Mouse (Mus musculus): ENCODE results near the gene Eif1ad.
"Not testable (repeated sequence)": the region's sequence is repeated elsewhere in the genome, so short reads cannot be mapped to it uniquely, and the experiment has no call there.

Eif1ad gene

GRCm38 (mm10) chr19:5366175-5367052 lies at the start of gene Eif1ad:
TSS of gene Eif1ad (plus strand) at chr19:5366741.
- peak; percentile 96 for DNase-seq (ENCODE audit: low read depth, low spot score)

- DNase-seq (ENCODE audit: low read depth, low spot score): peak; percentile 70
These were observed 42.7 kb upstream of the Eif1ad start for GRCm38 (mm10) chr19:5323801-5324200.

- no peak for DNase-seq (ENCODE audit: low read depth, low spot score)
These were observed 38.6 kb upstream of the Eif1ad start for GRCm38 (mm10) chr19:5327970-5328369.

GRCm38 (mm10) chr19:5334741-5335140 lies 31.8 kb upstream of the Eif1ad start:
- no peak for DNase-seq (ENCODE audit: low read depth, low spot score)

DNA sequence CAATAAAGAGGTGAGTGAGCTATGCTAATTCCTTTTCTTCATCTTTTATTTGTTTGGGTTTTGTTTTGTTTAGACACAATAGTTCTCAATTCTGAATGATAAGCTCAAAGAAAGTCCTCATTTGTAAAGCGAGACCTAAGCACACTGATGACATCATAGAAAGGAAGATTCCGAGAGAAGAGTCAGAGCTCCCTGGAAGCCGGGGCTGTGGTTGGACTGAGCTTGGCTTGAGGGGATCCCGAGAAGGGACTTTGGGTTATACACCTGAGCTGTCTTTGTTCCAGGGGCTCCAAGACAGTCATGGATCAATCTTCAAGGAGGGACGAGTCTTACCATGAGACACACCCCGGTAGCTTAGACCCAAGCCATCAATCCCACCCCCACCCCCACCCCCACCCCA lies 31.1 kb upstream of the Eif1ad start, which contains the start of gene Catsper1:
Catsper1 (plus strand) TSS at position 301 of the 400 bp plus-strand sequence.
- DNase-seq (ENCODE audit: low read depth, low spot score): no peak

- DNase-seq (ENCODE audit: low read depth, low spot score): peak; percentile 87
These were observed 28.6 kb upstream of the Eif1ad start for GRCm38 (mm10) chr19:5337975-5338374.

GRCm38 (mm10) chr19:5341360-5341759 lies 25.2 kb upstream of the Eif1ad start:
- DNase-seq (ENCODE audit: low read depth, low spot score): no peak

DNA sequence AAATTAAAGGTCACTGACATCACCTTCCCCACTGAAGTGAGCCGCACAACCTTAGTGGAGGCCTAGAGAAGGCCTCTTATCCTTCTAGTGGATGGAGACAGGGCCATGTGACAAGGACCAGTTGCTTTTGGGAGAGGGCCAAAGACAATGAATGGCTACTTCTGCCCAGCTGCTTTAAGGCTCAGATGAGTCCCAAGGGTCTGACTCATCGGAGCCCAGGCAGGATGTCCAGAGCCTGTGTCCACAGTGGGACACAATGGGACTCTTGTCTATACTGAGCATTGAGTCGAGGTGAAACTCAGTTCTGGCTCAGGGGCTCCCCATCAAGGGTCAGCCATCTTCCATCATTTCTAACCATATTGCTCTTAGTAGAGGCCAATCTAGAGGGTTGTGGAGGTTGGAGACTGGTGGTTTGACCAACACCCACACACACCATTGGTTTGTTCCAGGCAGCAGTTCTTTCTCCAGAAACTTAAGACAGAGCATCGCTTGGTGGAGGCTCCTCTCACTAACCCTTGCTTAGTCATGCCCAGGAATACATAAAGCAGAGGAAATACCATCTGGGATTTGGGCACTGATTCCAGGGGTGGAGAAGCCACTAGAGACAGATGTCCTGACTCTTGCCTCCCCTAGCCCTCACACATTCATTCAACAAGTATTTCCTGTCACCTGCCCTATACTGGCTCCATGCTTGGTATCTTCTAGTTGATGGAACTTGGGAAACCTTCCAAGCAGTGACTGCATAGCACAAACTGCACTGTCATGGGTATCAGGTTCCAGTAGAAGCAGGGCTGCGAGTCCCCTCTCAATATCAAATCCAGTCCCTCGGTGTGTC lies 21.0 kb upstream of the Eif1ad start:
- no peak for DNase-seq (ENCODE audit: low read depth, low spot score)

GRCm38 (mm10) chr19:5348064-5348463 lies 18.5 kb upstream of the Eif1ad start:
- no peak for DNase-seq (ENCODE audit: low read depth, low spot score)

- DNase-seq (ENCODE audit: low read depth, low spot score): peak; percentile 69
These were observed 17.7 kb upstream of the Eif1ad start for GRCm38 (mm10) chr19:5348526-5349501.

- not testable (repeated sequence) for DNase-seq (ENCODE audit: low read depth, low spot score)
These were observed 17.1 kb upstream of the Eif1ad start, which contains the start of gene Cst6 for GRCm38 (mm10) chr19:5349502-5349873. TSS of gene Cst6 (minus strand) at chr19:5349574.

- no peak for DNase-seq (ENCODE audit: low read depth, low spot score)
These were observed 12.9 kb upstream of the Eif1ad start for GRCm38 (mm10) chr19:5353609-5354008.

GRCm38 (mm10) chr19:5356080-5356479 lies 10.5 kb upstream of the Eif1ad start:
- no peak for DNase-seq (ENCODE audit: low read depth, low spot score)

- no peak for DNase-seq (ENCODE audit: low read depth, low spot score)
These were observed 4.4 kb upstream of the Eif1ad start for GRCm38 (mm10) chr19:5362186-5362585.

DNA sequence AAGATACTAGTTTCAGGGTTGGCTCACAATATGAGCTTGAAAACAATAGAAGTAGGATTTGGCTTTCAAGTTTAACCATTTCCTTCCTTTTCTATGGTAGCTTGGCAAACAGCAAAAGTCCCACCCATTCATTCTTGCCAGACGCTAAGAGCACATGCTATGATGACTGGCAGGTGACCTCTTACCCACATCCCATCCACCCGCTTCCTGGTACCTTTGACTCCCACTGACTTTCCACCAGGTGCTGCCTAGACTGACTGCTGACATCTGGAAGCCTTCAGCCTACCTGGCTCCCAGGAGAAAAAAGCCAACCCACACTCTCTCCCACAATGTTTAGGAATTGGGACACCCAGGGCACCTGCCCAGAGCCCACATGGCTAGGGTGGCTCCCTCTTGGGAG lies 2.4 kb upstream of the Eif1ad start:
- DNase-seq (ENCODE audit: low read depth, low spot score): peak; percentile 21

- peak; percentile 54 for DNase-seq (ENCODE audit: low read depth, low spot score)
These were observed 790 bp upstream of the Eif1ad start for GRCm38 (mm10) chr19:5365751-5366150.

GRCm38 (mm10) chr19:5367053-5367359 lies 465 bp downstream of the Eif1ad start, which contains the start of gene Banf1:
TSS of gene Banf1 (minus strand) at chr19:5367168.
- no peak for DNase-seq (ENCODE audit: low read depth, low spot score)

DNA sequence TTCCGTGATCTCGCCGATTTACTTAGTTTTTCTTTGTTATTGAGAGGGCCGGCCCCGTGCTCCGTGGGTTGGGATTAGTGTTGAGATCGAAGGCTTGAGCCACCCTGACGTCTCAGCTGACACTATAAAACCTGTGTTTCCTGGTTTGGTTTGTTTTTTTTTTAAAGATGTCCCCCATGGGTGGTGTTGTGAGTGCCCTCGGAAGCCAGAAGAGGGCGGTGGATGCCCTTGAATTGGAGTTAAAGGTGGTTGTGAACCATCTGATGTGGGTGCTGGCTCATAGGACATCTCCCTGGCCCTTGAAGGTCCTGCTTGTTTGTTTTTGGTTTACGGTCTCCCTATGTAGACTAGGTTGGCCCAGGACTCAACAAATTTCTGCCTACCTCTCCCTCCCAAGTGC lies 914 bp downstream of the Eif1ad start:
- peak; percentile 65 for DNase-seq (ENCODE audit: low read depth, low spot score)

DNA sequence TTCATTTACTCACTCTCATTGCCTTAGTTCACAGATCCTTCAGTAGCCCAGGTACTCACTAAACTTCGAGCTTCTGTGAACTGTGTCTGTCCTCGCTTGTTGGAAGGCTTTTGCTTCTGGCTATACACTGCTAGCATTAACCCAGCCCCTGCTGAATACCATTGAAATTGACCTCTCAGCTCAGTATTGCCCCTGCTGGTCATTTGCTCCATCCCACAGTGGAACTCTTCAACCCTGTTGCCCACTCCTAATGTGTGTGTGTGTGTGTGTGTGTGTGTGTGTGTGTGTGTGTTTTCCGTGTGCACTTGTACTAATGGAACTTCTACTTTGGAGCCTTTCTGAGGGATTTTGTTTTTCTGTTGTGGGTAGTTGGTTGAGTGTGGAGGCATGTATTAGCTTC lies 4.4 kb downstream of the Eif1ad start:
- no peak for DNase-seq (ENCODE audit: low read depth, low spot score)

DNA sequence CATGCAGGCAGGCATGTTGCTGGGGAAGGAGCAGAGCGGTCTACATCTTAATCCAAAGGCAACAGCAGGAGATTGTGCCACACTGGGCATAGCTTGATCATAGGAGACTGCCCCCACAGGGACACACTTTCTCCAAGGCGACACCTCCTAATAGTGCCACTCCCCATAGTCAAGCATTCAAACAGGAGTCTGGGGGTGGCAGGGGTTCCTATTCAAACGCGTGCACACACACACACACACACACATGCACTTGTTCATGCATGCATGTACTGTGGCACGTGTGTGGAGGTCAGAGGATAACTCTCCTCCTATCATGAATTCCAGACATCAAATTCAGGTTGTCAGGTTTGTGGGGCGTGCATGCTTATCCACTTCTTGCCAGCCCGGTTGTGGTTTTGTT lies 6.2 kb downstream of the Eif1ad start:
- no peak for DNase-seq (ENCODE audit: low read depth, low spot score)

DNA sequence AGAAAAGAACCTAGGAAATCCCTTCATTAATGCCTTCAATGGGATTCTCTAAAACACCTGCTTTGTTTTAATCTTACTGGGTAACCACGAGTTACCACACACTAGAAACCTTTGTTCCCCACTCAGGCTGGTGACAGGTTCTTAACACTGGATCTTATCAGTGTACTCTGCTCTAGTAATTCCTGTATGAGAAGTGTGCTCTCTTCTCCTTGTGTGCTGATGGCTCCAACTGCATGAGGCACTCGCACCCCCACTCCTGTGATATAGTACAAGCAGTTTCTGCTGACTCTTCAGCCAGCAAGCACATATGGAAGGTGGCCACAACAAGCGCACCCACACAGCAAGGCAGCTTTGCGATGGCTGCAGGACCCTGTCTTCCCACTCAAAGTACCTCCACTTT lies 7.6 kb downstream of the Eif1ad start:
- DNase-seq (ENCODE audit: low read depth, low spot score): no peak
